Mouse (Mus musculus): Measurements from ENCODE around the gene Slc25a3.
A peak's percentile ranks its signal among the peaks of the same experiment; 100 is the strongest.

The Slc25a3 gene

DNA sequence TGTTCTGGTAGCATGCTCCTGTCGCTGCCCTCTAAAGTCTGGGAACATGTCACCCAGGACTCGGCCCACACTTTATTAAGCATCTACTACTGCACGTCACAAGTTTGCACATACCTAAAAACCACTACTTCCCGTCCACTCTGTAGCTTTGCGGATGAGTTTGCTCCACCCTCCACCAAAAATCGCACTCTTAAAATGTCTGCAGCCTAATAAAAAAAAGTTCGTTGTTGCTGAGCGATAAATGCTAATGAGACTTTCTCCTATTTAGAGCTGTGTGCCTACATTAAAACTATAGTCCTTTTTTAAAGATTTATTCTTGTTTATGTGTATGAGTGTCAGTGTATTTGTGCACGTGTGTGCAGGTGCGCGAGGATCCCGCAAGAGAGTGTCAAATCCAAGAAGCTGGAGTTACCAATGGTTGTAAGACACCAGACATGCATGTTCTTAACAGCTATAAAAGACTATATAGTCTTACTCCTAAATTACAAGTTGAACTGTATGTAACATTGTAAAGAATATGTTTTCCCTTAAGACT, 40.4 kb downstream of the Slc25a3 start:
- DNase-seq = no peak

DNA sequence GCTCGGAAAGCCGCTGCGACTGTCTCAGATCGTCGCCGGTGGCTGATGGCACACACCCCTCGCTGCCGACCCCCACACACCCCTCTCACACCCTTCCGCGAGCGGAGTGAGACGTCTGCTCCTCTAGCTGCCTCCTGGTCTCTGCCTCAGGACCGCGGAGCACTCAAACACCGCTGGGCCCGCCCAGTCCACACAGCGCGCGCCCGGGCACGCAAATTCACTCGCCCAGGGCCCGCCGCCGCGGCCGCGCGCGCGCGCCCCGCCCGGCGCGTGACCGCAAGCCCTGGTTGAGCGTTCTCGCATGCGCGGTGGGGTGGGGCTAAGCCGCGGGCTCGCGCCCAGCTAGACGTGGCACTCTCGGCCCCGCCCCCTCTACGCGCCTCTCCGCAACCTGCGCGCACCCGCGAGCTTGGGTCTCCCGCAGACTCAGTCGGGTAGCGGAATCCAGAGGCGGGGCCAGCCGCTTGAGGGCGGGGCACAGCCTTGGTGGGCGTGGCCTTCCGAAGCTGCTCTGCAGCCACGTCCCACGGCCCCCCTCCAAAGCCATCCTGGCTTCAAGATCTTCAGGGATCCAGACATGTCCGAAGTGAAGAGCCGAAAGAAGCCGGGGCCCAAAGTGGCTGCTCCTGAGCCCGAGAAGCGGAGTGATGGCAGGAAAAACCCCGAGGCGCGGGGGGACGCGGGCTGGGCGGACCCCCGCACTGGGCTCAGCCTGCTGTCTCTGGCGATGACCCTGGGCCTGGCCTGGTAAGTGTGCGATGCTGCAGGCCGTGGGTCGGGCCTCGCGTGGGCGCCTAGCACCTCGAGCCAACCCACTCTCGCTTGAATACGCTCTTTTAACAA, 41.1 kb downstream of the Slc25a3 start, which contains the start of the genes Apaf1 and Ikbip:
Apaf1 (minus strand) TSS at position 221 of the 843 bp plus-strand sequence.
Ikbip (plus strand) TSS at position 391 of the 843 bp plus-strand sequence.
- DNase-seq = peak; percentile 99

- DNase-seq = peak in 1 of 2 experiments; percentile 20
Observed at GRCm38 (mm10) chr10:91081959-91082507, 41.8 kb downstream of the Slc25a3 start.

GRCm38 (mm10) chr10:91080540-91080939, 43.3 kb downstream of the Slc25a3 start:
- DNase-seq = no peak

DNA sequence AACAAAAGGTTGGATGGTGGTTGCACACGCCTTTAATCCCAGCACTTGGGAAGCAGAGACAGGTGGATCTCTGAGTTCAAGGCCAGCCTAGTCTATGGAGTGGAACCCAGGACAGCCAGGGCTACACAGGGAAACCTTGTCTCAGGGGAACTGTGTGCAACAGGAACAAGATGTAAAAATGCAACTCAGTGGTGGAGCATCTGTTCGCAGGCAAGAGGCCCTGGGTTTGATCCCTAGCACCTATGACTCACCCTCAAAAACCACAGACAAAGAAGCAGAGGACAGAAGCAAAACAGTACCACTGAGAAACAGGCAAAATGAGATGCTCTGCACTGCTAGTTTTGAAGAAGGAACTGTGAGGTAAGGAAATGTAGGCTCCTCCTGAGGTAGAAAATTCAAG, 47.2 kb downstream of the Slc25a3 start:
- no peak for DNase-seq

- peak; percentile 20 to 45 for DNase-seq
Observed at GRCm38 (mm10) chr10:91073345-91073744, 50.5 kb downstream of the Slc25a3 start.

- DNase-seq = no peak
Observed at GRCm38 (mm10) chr10:91071768-91072167, 52.1 kb downstream of the Slc25a3 start.

All from lung, adult 18-20 months (tissue).